Mouse (Mus musculus) testis, postnatal 10 days (tissue): ENCODE data around the gene Gm8011.
"Not testable (repeated sequence)": the region's sequence is repeated elsewhere in the genome, so short reads cannot be mapped to it uniquely, and the experiment has no call there.

Experiments used
- DNase-seq: peaks from one replicate; pipeline ENCODE4 v3.0.0; 2021; ENCODE audit warnings: low spot score

Gm8011 gene

GRCm38 (mm10) chr14:42463581-42463980 lies at the start of gene Gm8011:
Gene Gm8011 (plus strand): TSS chr14:42463881.
- not testable (repeated sequence) for DNase-seq

GRCm38 (mm10) chr14:42439573-42439972 lies 24.1 kb upstream of the Gm8011 start, which contains the start of gene Gm8005:
Gene Gm8005 (minus strand): TSS chr14:42439673.
- not testable (repeated sequence) for DNase-seq

- DNase-seq, result not testable (repeated sequence)
Observed at GRCm38 (mm10) chr14:42502249-42502648, 38.6 kb downstream of the Gm8011 start, which contains the start of gene Gm8020. Gene Gm8020 (minus strand): TSS chr14:42502349.
